Mouse (Mus musculus) skeletal muscle tissue, adult 2 months (tissue): Measurements from ENCODE around the gene Hipk2.

Experiments
- DNase-seq: peaks from one replicate; pipeline ENCODE4 v3.0.0-alpha.2; 2012; ENCODE audit warnings: low read depth, low spot score

The Hipk2 gene

GRCm38 (mm10) chr6:38833721-38834120 is 42.2 kb downstream of the Hipk2 start:
- no peak for DNase-seq

DNA sequence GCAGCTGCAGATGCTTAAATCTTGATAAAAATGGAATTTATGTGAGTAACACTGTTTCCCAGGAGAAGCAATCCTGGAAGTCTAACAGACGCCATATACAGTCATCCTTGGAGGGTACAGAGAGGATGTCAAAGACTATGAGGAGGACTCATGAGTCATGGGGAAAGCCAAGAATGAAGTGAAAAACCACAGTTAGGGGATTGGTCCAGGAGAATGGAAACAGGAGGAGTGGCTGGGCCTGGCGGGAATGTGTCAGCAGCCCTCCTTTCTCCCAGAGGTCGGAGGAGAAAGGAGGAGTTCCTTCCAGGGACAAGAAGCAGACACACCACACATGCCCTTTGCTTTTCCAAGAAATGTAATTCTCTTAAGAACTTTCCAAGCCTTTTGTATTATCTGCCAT is 46.5 kb downstream of the Hipk2 start:
- DNase-seq = no peak

DNA sequence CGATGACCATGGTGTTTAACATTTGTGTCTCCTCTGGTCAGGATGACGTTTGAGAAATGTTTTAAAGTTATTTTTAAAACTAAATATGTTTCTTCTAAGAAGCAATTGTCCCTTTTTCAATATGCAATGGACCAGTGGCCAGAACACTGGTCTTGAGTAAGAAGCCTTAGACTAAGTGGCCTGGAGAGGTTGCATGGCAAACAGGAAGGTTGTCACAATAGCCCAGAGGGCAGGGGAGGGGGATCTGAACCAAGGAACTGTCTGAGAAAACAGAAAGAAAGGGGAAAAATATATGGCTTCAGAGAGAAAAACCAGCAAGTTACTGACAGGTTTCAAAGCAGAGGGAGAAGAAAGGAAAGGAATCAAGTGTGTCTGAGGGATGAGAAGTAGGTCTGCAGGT is 47.8 kb downstream of the Hipk2 start:
- DNase-seq = no peak

GRCm38 (mm10) chr6:38827435-38827834 is 48.5 kb downstream of the Hipk2 start:
- DNase-seq = no peak

DNA sequence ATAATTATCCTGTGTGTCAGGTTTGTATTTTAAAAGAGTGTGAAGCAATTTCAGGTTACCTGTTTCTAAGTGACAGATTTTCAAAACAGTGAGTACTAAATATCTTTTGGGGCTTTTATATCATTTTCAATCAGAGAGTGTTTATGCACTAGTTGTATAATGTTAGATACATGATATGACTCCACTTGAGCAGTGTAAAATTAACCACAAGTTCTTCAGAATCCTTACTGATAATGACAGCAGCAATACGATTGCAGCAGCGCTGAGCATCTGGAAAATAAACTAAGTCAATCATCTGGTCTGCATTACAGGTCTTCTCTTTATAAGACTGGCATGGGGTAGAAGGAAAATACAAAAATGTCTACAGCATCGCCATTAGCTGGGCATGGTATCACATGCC is 49.1 kb downstream of the Hipk2 start:
- DNase-seq = no peak

DNA sequence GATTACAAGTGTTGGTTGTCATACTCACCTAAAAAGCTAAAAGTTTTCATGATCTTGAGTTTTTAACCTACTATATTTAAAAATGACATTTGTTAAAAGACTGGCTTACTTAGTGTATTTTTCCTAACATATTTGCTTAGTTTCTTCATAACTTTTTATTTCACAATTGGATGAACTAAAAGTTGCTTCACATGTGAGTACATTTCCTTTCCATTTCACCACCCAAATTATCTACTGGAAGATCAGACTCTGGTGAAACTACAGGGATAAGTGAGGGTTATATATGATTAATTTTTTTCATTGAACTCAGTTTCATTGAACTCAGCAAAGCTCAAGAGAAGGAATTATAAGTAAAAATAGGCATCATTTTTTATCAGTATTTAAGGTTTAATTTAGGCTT is 50.1 kb downstream of the Hipk2 start:
- DNase-seq = no peak

GRCm38 (mm10) chr6:38823827-38824226 is 52.1 kb downstream of the Hipk2 start:
- DNase-seq = peak; percentile 20

- no peak for DNase-seq
Observed at GRCm38 (mm10) chr6:38823164-38823563, 52.8 kb downstream of the Hipk2 start.

- DNase-seq = no peak
Observed at GRCm38 (mm10) chr6:38821686-38822085, 54.3 kb downstream of the Hipk2 start.

DNA sequence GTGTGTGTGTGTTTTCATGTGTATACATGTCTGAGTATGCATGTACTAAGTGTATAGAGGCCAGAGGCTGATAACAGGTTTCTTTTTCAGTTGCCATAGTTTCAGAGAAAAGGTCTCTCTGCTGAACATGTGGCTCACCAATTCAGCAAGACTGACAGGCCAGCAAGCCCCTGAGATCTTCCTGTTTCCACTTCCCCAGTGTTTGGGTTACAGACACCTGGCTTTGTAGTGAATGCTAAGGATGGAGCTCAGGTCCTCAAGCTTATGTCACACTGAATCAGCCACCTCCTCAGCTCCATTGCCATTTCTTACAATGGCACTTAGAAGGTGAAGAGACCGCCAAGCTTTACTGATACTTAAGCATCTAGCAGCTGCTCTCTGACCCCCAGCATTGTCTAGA is 55.1 kb downstream of the Hipk2 start:
- DNase-seq = no peak

- DNase-seq = no peak
Observed at GRCm38 (mm10) chr6:38816216-38816615, 59.7 kb downstream of the Hipk2 start.

- DNase-seq = no peak
Observed at GRCm38 (mm10) chr6:38815582-38815981, 60.4 kb downstream of the Hipk2 start.

GRCm38 (mm10) chr6:38814690-38815089 is 61.3 kb downstream of the Hipk2 start:
- DNase-seq = no peak

DNA sequence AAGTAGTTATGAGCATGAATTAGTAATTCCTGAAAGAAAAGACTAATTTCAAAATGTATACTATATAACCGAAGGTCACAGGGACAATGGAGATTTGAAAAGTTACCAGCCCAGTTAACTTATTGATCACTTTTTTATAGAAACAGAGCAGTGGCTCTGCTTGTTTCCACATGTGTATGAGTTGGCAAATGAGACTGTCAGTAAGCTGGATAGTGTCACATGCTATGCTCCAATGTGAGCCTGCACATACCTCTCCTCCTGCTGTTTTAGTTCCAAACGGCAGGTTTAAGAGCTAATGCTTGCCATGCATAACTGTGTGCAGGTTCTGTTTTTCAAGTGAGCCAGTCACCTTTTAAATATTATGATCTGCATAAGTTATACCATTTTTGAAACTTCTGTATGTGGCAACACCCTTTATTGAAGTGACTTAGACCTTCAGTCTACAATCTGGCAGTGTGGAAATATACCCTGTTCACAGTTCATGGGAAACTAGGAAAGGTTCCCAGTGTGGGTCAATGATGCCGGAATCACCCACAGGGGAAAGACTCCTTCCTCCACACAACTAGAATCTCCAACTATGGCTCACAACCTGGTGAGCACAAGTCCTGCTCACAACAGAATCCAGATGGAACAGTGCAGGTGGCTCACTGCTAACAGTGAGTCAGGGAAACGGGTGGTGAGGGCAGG is 64.4 kb downstream of the Hipk2 start:
- DNase-seq = no peak

- no peak for DNase-seq
Observed at GRCm38 (mm10) chr6:38810121-38810475, 65.9 kb downstream of the Hipk2 start.

- no peak for DNase-seq
Observed at GRCm38 (mm10) chr6:38809396-38810120, 66.4 kb downstream of the Hipk2 start.

DNA sequence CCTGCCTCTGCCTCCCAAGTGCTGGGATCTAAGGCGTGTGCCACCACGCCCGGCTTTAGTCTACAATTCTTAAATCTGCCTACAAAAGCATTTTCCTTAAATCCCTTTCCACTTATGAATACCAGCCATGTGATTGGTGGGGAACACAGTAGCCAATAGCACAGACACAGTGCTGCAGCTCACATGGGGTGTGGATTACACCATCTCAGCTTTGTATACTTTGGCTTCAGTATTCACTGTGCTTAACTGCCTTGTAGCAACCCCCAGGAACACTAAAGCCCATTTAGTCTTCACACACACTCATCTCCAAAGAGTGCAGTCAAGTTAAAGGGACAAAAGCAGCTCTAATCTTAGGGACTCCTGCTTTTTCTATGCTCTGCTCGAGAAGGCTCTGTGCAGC is 67.6 kb downstream of the Hipk2 start:
- no peak for DNase-seq

DNA sequence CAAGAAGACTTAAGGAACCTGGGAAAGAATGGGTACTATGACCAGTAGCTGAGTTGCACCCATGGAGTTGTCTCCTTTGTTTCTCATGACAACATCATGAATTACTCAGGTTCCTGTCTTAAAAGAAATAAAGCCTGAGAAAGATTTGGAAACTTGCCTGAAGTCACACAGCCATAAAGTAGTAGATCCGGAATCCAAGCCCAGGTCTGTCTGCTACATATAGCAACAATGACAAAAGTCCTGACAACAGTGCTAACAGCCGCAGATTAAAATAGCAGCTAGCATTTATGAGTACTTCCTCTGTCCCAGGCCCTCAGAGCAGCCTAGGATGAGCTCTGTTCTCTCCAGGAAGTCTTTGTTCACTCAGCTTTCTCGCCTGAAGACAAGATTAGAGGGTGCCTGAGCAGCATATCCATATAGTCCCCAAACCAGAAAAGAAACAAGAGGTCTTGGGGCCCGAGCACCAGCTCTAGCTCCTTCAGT is 69.0 kb downstream of the Hipk2 start:
- no peak for DNase-seq

- DNase-seq = no peak
Observed at GRCm38 (mm10) chr6:38805612-38806011, 70.4 kb downstream of the Hipk2 start.

DNA sequence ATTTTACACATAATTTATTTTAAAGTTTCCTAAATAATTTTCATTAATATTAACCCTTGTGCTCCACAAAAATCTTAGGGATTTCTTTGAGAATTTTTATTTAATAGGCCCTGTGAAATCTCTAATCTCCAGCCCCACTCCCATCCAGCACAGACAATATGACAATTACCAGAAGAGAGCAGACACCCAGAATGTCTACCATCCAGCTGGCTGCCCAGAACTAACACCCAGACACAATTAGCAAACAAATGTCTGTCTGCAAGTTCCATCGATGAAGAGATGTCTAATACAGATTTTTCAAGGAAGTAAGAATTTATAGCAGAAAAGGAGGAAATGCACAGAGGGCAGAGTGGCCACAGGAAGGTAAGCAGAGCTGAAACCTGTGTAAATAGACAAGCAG is 74.7 kb downstream of the Hipk2 start:
- DNase-seq = no peak

DNA sequence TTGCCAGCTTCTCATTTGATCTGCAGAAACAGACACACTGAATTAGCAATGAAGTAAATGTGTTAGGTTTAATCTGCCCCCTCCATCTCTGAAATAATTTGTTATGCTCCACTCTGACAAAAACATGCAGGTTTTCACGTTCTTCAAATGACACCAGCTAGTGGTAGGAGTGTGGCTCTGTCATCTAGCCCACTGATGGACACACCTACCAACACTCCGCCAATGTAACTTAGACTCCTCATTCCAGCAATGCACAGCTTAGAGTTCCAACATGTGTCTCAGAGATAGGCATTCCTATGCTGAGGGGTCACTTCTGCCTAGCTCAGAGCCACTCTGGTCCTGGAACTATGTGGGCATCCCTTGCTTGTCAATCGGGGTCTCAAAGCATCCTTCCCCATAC is 78.4 kb downstream of the Hipk2 start:
- DNase-seq = no peak

GRCm38 (mm10) chr6:38796993-38797392 is 79.0 kb downstream of the Hipk2 start:
- no peak for DNase-seq

- no peak for DNase-seq
Observed at GRCm38 (mm10) chr6:38796388-38796787, 79.6 kb downstream of the Hipk2 start.
